Mouse (Mus musculus) activated CD4-positive, CD25-positive, alpha-beta regulatory T cell, adult 4 months (primary cell): ENCODE data around the gene Cep19. TPM values are rescaled to one million over a fixed set of nuclear protein-coding genes. Genes with fewer than 3 reads are reported as not detected.

ENCODE experiments used
- ATAC-seq: one replicate; pipeline ENCODE4 v1.8.0; 2017
- polyA plus RNA-seq, 2 experiments: library from polyadenylated mRNA; unstranded; fragments of 100-300 nt; shearing (Covaris generic); gene quantifications; one replicate each; pipeline ENCODE4 v1.2.1; 2017

Gene Cep19
- polyA plus RNA-seq, 2 experiments from 2014 or later = 35.3 to 39.2 TPM

GRCm38 (mm10) chr16:32153976-32154375, 54.4 kb downstream of the Cep19 start:
- no peak for ATAC-seq

GRCm38 (mm10) chr16:32154437-32154836, 54.8 kb downstream of the Cep19 start:
- ATAC-seq = no peak

GRCm38 (mm10) chr16:32156719-32157118, 57.1 kb downstream of the Cep19 start:
- no peak for ATAC-seq

GRCm38 (mm10) chr16:32157369-32157768, 57.8 kb downstream of the Cep19 start:
- no peak for ATAC-seq

Other genes starting within 250 kb of the Cep19 start
- not detected for gene Meltf, start 221.0 kb upstream of the Cep19 start, polyA plus RNA-seq
- gene Pigz, start 165.9 kb upstream of the Cep19 start, polyA plus RNA-seq = under 1 TPM; 0.44 to 0.64 TPM
- 1 to 10 TPM; 5.5 to 7.3 TPM for gene 0610012G03Rik, start 151.3 kb upstream of the Cep19 start, polyA plus RNA-seq
- 10 to 100 TPM; 32.3 to 38.7 TPM for gene Ncbp2, start 151.3 kb upstream of the Cep19 start, polyA plus RNA-seq
- gene Senp5, start 96.5 kb upstream of the Cep19 start, polyA plus RNA-seq = 1 to 10 TPM; 9.4 to 9.5 TPM
- gene Pak2, start 20.5 kb upstream of the Cep19 start, polyA plus RNA-seq = 10 to 100 TPM; 67.6 to 72.8 TPM
- gene Pigx, start 60 bp upstream of the Cep19 start, polyA plus RNA-seq = 100 to 1,000 TPM; 138 to 151 TPM
- gene Nrros, start 65.8 kb downstream of the Cep19 start, polyA plus RNA-seq = 10 to 100 TPM; 65.3 to 71.7 TPM
- not detected for gene Bex6, start 80.0 kb downstream of the Cep19 start, polyA plus RNA-seq
- gene Fbxo45, start 147.4 kb downstream of the Cep19 start, polyA plus RNA-seq = 1 to 10 TPM; 3.5 to 4.2 TPM
- gene Wdr53, start 147.4 kb downstream of the Cep19 start, polyA plus RNA-seq = 10 to 100 TPM; 12.5 to 16.2 TPM
- not detected for gene Smco1, start 171.7 kb downstream of the Cep19 start, polyA plus RNA-seq
- gene Rnf168, start 177.7 kb downstream of the Cep19 start, polyA plus RNA-seq = 10 to 100 TPM; 10.1 to 12.7 TPM
- 10 to 100 TPM; 14.2 to 16.1 TPM for gene Ubxn7, start 232.5 kb downstream of the Cep19 start, polyA plus RNA-seq